Mouse (Mus musculus) hindbrain, embryonic 14.5 days (tissue): ENCODE results near the gene 6430628N08Rik. TPM values are rescaled to one million over a fixed set of nuclear protein-coding genes. Genes with fewer than 3 reads are reported as not detected.

Experiments used
- ATAC-seq: fragments of 200-750 bp; cut with Nextera tagmentation; 2 replicates; pipeline ENCODE4 v1.8.0; 2017; ENCODE audit warnings: moderate number of reproducible peaks, mild to moderate bottlenecking, moderate TSS enrichment, moderate library complexity; ENCODE audit not compliant: low FRiP score
- DNase-seq: peaks from one replicate; pipeline ENCODE4 v3.0.0-alpha.2; 2015; ENCODE audit warnings: low spot score
- H3K27ac ChIP-seq: fragments of 300-500 bp; sonication (generic); 2 replicates; pipeline ENCODE4 v1.5.1; 2014; ENCODE audit warnings: mild to moderate bottlenecking, moderate library complexity
- H3K27me3 ChIP-seq: fragments of 300-500 bp; sonication (generic); 2 replicates; pipeline ENCODE4 v1.6.1; 2014; ENCODE audit warnings: mild to moderate bottlenecking, low read length, mixed read lengths; ENCODE audit not compliant: control insufficient read depth, insufficient read depth
- H3K36me3 ChIP-seq: fragments of 300-500 bp; sonication (generic); replicated peaks from 2 replicates; pipeline ENCODE4 v1.6.1; 2014; ENCODE audit not compliant: control insufficient read depth, insufficient read depth
- H3K4me1 ChIP-seq: fragments of 300-500 bp; sonication (generic); replicated peaks from 2 replicates; pipeline ENCODE4 v1.6.1; 2014; ENCODE audit warnings: antibody characterized with exemption, low read length, mixed read lengths; ENCODE audit not compliant: control insufficient read depth, insufficient read depth
- H3K4me2 ChIP-seq: fragments of 300-500 bp; sonication (generic); replicated peaks from 2 replicates; pipeline ENCODE4 v1.6.1; 2014; ENCODE audit warnings: mild to moderate bottlenecking, moderate library complexity
- H3K4me3 ChIP-seq: fragments of 300-500 bp; sonication (generic); replicated peaks from 2 replicates; pipeline ENCODE4 v1.5.1; 2014; ENCODE audit warnings: mild to moderate bottlenecking, low read length
- H3K9ac ChIP-seq: fragments of 300-500 bp; sonication (generic); 2 replicates; pipeline ENCODE4 v1.6.1; 2014
- H3K9me3 ChIP-seq: fragments of 300-500 bp; sonication (generic); 2 replicates; pipeline ENCODE4 v1.6.1; 2016; ENCODE audit warnings: low read length; ENCODE audit not compliant: control insufficient read depth
- WGBS: fragments of 180-500 bp; shearing (Covaris S2); extraction: QIAGEN DNeasy Blood & Tissue Kit; methylation state at CpG from one replicate; pipeline ENCODE4 v1.1.7; 2014; 5-methylcytosine and 5-hydroxymethylcytosine counted together
- polyA plus RNA-seq: library from polyadenylated mRNA; unstranded; fragments of >200 nt; fragmentation: Nextera tagmentation; extraction: Ambion mirVana; gene quantifications from 2 replicates; pipeline ENCODE4 v1.2.1, GENCODE M21; 2014

Gene 6430628N08Rik
- polyA plus RNA-seq, 1 experiment from 2014 or later: not detected

- DNase-seq (no peak), ATAC-seq (no peak)
- H3K27me3 ChIP-seq: peaks cover 16% of the 10 kb centered on the region; the same call in 1 of the 2 replicates
- H3K4me2 ChIP-seq: no peak overlapping the region
- 63% methylated on average over 16 of the region's 16 CpGs for WGBS
- H3K36me3 ChIP-seq: no peaks in the 10 kb centered on the region
- H3K27ac ChIP-seq: no peak overlapping the region
- no peak overlapping the region for H3K9ac ChIP-seq
- H3K4me3 ChIP-seq: no peak overlapping the region
- no peaks in the 10 kb centered on the region for H3K9me3 ChIP-seq
- no peaks in the 10 kb centered on the region for H3K4me1 ChIP-seq
Measured at GRCm38 (mm10) chr4:115923262-115923880, 32.9 kb downstream of the 6430628N08Rik start.

- DNase-seq (no peak), ATAC-seq (no peak)
- WGBS: 73% methylated on average over 7 of the region's 7 CpGs
- Histone ChIP-seq H3K36me3 (no peaks in the 10 kb centered on the region), H3K4me3 (no peak overlapping the region), H3K9ac (no peak overlapping the region), H3K27ac (no peak overlapping the region), H3K4me2 (no peak overlapping the region), H3K4me1 (peaks cover 5% of the 10 kb centered on the region; the same call in 1 of the 2 replicates), H3K27me3 (peaks cover 52% of the 10 kb centered on the region), H3K9me3 (no peaks in the 10 kb centered on the region)
Measured at GRCm38 (mm10) chr4:115927637-115928036, 37.2 kb downstream of the 6430628N08Rik start.

GRCm38 (mm10) chr4:115931556-115932088, 41.2 kb downstream of the 6430628N08Rik start:
- DNase-seq: no peak
- 0 out of 2 replicates have a peak, but pooled peaks have one; percentile 22 for ATAC-seq

GRCm38 (mm10) chr4:115935835-115936581, 45.5 kb downstream of the 6430628N08Rik start:
- ATAC-seq: no peak
- Histone ChIP-seq H3K27me3 (peaks cover 92% of the 10 kb centered on the region), H3K9me3 (no peaks in the 10 kb centered on the region), H3K36me3 (no peaks in the 10 kb centered on the region), H3K4me3 (peak overlapping the region; percentile 2; the same call in 1 of the 2 replicates), H3K4me2 (peak overlapping the region; percentile 19; the same call in 1 of the 2 replicates), H3K4me1 (peaks cover 13% of the 10 kb centered on the region; the same call in 1 of the 2 replicates), H3K27ac (no peak overlapping the region), H3K9ac (peak overlapping the region; percentile 18; the same call in 1 of the 2 replicates)
- DNase-seq: no peak
- WGBS: 2% methylated on average over 36 of the region's 36 CpGs

More at GRCm38 (mm10) chr4:115931556-115932088, 41.2 kb downstream of the 6430628N08Rik start:
- Histone ChIP-seq H3K27me3 (peaks cover 81% of the 10 kb centered on the region), H3K4me1 (peaks cover 5% of the 10 kb centered on the region; the same call in 1 of the 2 replicates), H3K36me3 (no peaks in the 10 kb centered on the region), H3K4me2 (no peak overlapping the region), H3K27ac (no peak overlapping the region), H3K9me3 (no peaks in the 10 kb centered on the region), H3K9ac (no peak overlapping the region), H3K4me3 (no peak overlapping the region)
- WGBS: 43% methylated on average over 13 of the region's 13 CpGs

GRCm38 (mm10) chr4:115936646-115937045, 46.2 kb downstream of the 6430628N08Rik start:
- H3K27ac ChIP-seq: no peak overlapping the region
- H3K4me1 ChIP-seq: peaks cover 11% of the 10 kb centered on the region; the same call in 1 of the 2 replicates
- peak overlapping the region; percentile 2; the same call in 1 of the 2 replicates for H3K4me3 ChIP-seq
- no peak for DNase-seq
- no peaks in the 10 kb centered on the region for H3K36me3 ChIP-seq
- H3K4me2 ChIP-seq: peak overlapping the region; percentile 19
- H3K9ac ChIP-seq: no peak overlapping the region
- peaks cover 92% of the 10 kb centered on the region for H3K27me3 ChIP-seq
- H3K9me3 ChIP-seq: no peaks in the 10 kb centered on the region
- ATAC-seq: no peak
- whole genome bisulfite sequencing: under 1% methylated on average over 20 of the region's 20 CpGs

- peaks cover 92% of the 10 kb centered on the region for H3K27me3 ChIP-seq
- ATAC-seq: no peak
- H3K4me2 ChIP-seq: peak overlapping the region; percentile 19; the same call in 1 of the 2 replicates
- WGBS: 4% methylated on average over 19 of the region's 19 CpGs
- no peaks in the 10 kb centered on the region for H3K36me3 ChIP-seq
- H3K9ac ChIP-seq: no peak overlapping the region
- H3K27ac ChIP-seq: no peak overlapping the region
- H3K4me3 ChIP-seq: peak overlapping the region; percentile 2; the same call in 1 of the 2 replicates
- no peak for DNase-seq
- 0 out of 2 replicates have a peak, but pooled peaks cover 8% of the 10 kb centered on the region for H3K4me1 ChIP-seq
- H3K9me3 ChIP-seq: no peaks in the 10 kb centered on the region
Measured at GRCm38 (mm10) chr4:115937061-115937976, 46.9 kb downstream of the 6430628N08Rik start.

GRCm38 (mm10) chr4:115938276-115939160, 48.1 kb downstream of the 6430628N08Rik start:
- WGBS: 1% methylated on average over 37 of the region's 37 CpGs
- DNase-seq (no peak), ATAC-seq (no peak)
- Histone ChIP-seq H3K27me3 (peaks cover 92% of the 10 kb centered on the region), H3K9me3 (no peaks in the 10 kb centered on the region), H3K27ac (no peak overlapping the region), H3K9ac (no peak overlapping the region; the same call in 1 of the 2 replicates), H3K4me3 (peak overlapping the region; percentile 20), H3K36me3 (no peaks in the 10 kb centered on the region), H3K4me1 (0 out of 2 replicates have a peak, but pooled peaks cover 8% of the 10 kb centered on the region), H3K4me2 (peak overlapping the region; percentile 48)
